Mouse (Mus musculus): ENCODE data around the gene Pm20d1. TPM values are rescaled to one million over a fixed set of nuclear protein-coding genes. Genes with fewer than 3 reads are reported as not detected.
A peak's percentile ranks its signal among the peaks of the same experiment; 100 is the strongest.

The Pm20d1 gene
- polyA plus RNA-seq, 1 experiment from 2014 or later = 3.8 TPM

DNA sequence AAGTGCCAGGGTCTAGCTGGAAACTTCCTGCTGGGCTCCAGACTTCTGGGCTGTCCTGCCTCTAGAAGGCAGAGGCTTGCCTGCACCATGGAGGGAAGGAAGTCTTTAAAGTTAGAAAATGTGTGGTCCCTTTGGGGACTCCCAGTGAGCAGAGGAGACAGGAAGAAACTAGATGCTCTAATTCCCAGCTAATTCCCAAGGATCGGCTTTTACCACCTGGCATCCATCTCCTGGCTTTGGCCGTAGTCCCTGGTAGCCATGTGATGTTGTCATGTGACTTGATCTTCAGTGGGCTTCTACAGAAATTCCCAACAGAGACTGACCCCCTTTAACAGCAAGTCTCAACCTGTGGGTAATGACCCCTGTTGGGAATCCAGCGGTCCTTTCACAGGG lies 36.8 kb upstream of the Pm20d1 start:
- 87% methylated on average over 3 of the region's 3 CpGs for WGBS
- Histone ChIP-seq H3K9ac (no peak overlapping the region), H3K27me3 (replicated peaks) (no peaks in the 10 kb centered on the region), H3K36me3 (no peaks in the 10 kb centered on the region), H3K27ac (no peak overlapping the region), H3K4me2 (replicated peaks) (no peak overlapping the region), H3K4me1 (replicated peaks) (no peaks in the 10 kb centered on the region), H3K9me3 (no peaks in the 10 kb centered on the region), H3K4me3 (replicated peaks) (no peak overlapping the region)
- no peak for ATAC-seq

DNA sequence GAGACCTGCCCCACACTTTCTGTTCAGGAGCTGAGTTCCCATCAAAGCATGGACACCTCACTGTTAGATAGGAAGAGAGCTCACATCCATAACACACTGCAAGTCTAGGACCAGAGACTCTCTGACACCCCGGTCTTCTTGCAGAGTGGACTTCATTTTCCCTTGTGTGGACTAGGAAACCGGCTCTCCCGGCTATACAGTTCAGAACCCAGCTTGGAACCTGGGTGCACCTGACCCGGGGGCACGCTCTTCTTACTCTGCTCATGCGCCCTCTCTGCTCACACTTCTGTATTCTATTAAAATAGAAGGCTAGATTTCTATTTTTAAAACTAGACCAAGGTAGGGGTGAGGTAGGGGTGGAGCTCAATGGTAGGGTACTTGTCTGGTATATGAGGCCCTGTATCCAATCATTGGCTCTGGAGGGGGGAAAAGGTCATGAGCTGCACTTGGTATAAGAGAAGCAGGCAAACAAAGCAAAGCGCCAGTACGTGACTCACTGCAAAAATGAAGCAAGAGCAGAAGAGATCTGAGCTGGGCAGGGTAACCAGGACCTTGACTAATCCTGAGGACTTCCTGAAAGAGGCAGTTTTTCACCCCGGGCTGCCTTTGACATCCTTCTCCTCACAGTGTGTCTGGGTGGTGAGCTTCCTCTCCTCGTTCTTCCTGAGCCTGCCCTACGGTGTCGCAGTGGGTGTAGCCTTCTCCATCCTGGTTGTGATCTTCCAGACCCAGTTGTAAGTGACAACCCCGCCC lies 35.9 kb upstream of the Pm20d1 start:
- WGBS = 78% methylated on average over 13 of the region's 13 CpGs
- Histone ChIP-seq H3K9me3 (no peaks in the 10 kb centered on the region), H3K4me1 (replicated peaks) (no peaks in the 10 kb centered on the region), H3K9ac (no peak overlapping the region), H3K4me3 (replicated peaks) (no peak overlapping the region), H3K27ac (no peak overlapping the region), H3K36me3 (no peaks in the 10 kb centered on the region), H3K4me2 (replicated peaks) (no peak overlapping the region), H3K27me3 (replicated peaks) (no peaks in the 10 kb centered on the region)
- no peak for ATAC-seq

DNA sequence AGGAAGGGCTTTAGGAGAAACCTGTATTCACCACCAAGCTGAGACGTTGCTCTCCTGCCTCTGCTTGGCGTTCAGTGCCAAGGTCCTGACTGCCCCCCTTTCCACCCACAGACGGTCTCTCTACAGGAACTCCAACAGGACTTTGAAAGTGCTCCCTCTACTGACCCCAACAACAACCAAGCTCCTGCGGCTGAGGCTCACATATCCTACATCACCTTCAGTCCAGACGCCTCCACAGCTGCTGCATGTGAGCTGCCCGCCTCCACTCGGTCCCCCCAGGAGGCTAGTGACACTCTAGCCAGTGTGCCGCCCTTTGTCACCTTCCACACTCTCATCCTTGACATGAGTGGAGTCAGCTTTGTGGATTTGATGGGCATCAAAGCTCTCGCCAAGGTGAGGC lies 33.5 kb upstream of the Pm20d1 start:
- no peak for ATAC-seq
- no peaks in the 10 kb centered on the region for H3K36me3 ChIP-seq
- H3K4me3 ChIP-seq (replicated peaks) = no peak overlapping the region
- 61% methylated on average over 9 of the region's 9 CpGs for WGBS
- H3K4me1 ChIP-seq (replicated peaks) = no peaks in the 10 kb centered on the region
- H3K27me3 ChIP-seq (replicated peaks) = no peaks in the 10 kb centered on the region
- H3K9me3 ChIP-seq = no peaks in the 10 kb centered on the region
- H3K4me2 ChIP-seq (replicated peaks) = no peak overlapping the region
- H3K9ac ChIP-seq = no peak overlapping the region
- no peak overlapping the region for H3K27ac ChIP-seq

DNA sequence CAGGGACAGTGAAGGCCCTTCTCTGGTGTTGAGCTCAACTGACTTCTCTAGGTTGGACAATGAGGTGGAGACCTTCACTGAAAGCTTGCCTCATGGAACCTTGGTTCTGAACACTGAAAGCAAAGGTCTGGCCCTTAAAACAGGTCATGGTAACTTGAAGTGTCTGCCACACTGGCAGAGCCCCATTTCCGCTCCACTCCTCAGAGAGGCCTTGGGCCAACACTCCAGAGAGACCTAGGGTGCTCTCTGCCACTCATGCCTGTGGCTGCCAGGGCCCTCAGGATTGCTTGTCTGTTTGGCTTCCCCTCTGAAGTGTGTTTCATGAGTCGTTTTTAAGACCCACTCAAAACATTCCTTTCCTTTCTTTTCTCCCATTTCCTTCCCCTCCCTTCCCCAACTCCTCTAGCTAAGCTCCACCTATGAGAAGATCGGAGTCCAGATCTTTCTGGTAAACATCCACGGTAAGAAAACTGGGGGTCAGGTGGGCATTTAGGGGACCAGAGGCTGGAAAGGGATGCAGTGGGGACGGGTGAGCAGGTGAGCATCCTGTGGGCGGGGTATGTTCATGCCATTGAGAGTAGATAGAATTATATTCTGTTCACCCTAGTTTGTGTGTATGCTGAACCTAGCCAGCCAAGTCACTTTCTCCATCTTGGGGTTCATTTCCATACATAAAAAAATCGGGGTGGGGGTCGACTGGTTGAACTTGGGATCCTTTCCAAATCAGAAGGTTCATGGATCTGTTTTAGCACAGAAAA lies 32.4 kb upstream of the Pm20d1 start:
- Histone ChIP-seq H3K9me3 (no peaks in the 10 kb centered on the region), H3K9ac (no peak overlapping the region), H3K4me3 (replicated peaks) (no peak overlapping the region), H3K4me2 (replicated peaks) (no peak overlapping the region), H3K36me3 (no peaks in the 10 kb centered on the region), H3K27me3 (replicated peaks) (no peaks in the 10 kb centered on the region), H3K27ac (no peak overlapping the region), H3K4me1 (replicated peaks) (no peaks in the 10 kb centered on the region)
- 61% methylated on average over 8 of the region's 8 CpGs for WGBS
- no peak for ATAC-seq

DNA sequence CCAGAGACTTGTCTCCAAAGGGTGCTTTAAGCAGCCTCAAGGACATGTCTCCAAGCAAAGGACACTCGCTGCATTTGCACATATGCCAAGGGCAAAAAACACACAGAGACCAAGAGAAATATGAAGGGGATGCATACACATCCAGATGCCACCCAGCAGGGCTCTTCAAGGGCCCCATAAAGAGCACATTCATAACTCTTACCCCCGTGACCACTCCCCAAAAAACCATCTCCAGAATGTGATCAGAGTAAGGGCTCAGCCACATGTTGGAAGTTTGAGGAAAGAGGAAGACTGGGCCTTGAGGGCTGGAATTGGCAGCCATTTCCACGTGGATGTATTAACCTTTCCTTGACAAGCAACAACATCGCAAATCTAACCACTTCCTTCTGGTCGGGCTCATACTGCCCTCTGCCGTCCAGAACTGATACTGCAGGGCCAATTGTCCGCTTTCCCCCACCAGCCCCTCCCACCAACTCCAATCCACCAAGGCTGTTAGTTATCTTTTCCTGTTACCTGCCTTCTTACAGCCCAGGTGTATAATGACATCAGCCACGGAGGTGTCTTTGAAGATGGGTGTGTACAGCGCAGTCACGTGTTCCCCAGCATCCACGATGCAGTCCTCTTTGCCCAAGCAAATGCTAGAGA lies 31.7 kb upstream of the Pm20d1 start:
- Histone ChIP-seq H3K4me3 (replicated peaks) (no peak overlapping the region), H3K9ac (no peak overlapping the region), H3K9me3 (no peaks in the 10 kb centered on the region), H3K27ac (no peak overlapping the region), H3K27me3 (replicated peaks) (no peaks in the 10 kb centered on the region), H3K36me3 (no peaks in the 10 kb centered on the region), H3K4me2 (replicated peaks) (no peak overlapping the region), H3K4me1 (replicated peaks) (no peaks in the 10 kb centered on the region)
- ATAC-seq = 0 out of 2 replicates have a peak, but pooled peaks have one; percentile 58
- 17% methylated on average over 11 of the region's 11 CpGs for WGBS

DNA sequence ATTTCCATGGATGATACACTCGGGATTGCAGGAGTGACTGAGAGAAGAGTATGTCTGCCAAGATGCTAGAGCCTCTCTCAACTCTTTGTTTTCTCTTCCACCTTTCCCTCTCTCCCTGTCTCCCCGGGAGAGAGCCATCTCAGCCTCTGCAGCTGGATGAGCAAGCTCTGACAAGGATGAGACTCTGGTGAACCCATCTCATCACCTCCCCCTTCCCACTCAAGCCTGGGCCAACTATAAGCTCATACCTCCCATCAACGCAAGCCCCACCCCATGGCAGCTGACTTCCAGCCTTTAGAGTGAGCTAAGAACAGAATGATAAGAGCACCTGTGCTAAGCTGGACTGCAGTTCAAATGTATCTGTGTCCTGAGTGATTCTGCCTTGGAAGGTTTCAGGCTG lies 27.9 kb upstream of the Pm20d1 start:
- H3K27me3 ChIP-seq (replicated peaks) = no peaks in the 10 kb centered on the region
- H3K4me2 ChIP-seq (replicated peaks) = no peak overlapping the region
- H3K9ac ChIP-seq = no peak overlapping the region
- no peak for ATAC-seq
- no peaks in the 10 kb centered on the region for H3K9me3 ChIP-seq
- no peaks in the 10 kb centered on the region for H3K4me1 ChIP-seq (replicated peaks)
- no peak overlapping the region for H3K27ac ChIP-seq
- H3K36me3 ChIP-seq = no peaks in the 10 kb centered on the region
- 61% methylated on average over 3 of the region's 3 CpGs for WGBS
- no peak overlapping the region for H3K4me3 ChIP-seq (replicated peaks)

DNA sequence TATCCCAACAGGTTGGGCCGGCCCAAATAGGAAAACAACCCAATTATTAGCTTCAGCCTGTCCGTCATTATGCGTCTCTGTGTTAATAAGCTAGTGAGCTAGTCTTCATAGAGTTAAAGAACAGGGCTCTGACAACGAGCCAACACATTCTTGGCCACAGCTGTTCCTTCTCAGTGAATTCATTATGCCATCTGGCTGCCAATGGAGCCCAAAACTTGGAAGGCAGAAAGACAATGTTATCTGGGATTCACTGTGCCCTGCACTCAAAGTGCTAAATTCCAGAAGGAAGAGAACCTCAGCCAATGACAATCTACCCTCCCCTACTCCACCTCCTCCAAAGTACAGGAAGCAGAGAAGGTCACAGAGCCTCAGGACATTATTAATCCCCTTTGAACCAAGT lies 26.5 kb upstream of the Pm20d1 start:
- 63% methylated on average over 4 of the region's 4 CpGs for WGBS
- Histone ChIP-seq H3K4me1 (replicated peaks) (no peaks in the 10 kb centered on the region), H3K9ac (no peak overlapping the region), H3K4me2 (replicated peaks) (no peak overlapping the region), H3K4me3 (replicated peaks) (no peak overlapping the region), H3K9me3 (no peaks in the 10 kb centered on the region), H3K27ac (no peak overlapping the region), H3K36me3 (no peaks in the 10 kb centered on the region), H3K27me3 (replicated peaks) (no peaks in the 10 kb centered on the region)
- ATAC-seq = no peak

DNA sequence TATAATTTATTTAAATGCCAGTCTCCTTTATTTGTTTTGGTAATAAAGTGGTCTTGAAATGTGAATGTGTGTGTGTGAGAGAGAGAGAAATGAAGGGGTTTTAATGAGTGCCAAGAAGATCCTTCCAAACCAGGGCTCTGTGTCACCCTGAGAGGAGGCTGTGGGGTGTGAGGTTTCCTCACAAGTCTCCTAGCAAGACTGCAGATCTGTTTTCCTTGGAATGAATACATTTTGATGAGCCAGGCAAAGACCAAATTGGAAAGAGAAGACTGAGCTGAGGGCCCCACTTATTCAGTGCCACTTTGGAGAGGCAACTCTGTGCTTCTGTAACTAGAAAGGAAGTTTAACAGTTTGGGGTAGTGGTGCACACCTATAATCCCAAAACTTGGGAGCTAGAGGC lies 25.7 kb upstream of the Pm20d1 start:
- Histone ChIP-seq H3K27ac (no peak overlapping the region), H3K27me3 (replicated peaks) (no peaks in the 10 kb centered on the region), H3K9ac (no peak overlapping the region), H3K36me3 (no peaks in the 10 kb centered on the region), H3K9me3 (no peaks in the 10 kb centered on the region), H3K4me3 (replicated peaks) (no peak overlapping the region), H3K4me2 (replicated peaks) (no peak overlapping the region), H3K4me1 (replicated peaks) (no peaks in the 10 kb centered on the region)
- no peak for ATAC-seq

DNA sequence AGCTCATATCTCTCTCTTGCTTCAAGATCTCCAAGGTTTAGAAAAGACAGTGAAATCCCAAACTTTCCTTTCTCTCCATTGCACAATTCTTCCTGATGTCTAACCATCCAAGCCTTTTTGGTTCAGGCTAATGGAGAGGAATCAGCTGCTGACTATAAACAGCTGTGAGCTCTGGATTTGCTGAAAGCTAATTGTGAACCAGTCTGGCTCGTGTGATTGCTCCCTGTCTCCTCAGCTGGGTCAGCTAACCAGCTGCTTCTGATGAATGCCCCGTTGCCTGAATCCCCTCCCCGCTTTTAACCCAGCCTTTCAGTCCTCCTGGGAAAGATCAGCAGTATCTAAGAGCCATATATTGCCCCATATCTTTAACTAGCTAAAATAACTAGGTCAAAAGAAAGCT lies 2.6 kb upstream of the Pm20d1 start:
- Histone ChIP-seq H3K27ac (no peak overlapping the region), H3K4me1 (replicated peaks) (0 out of 2 replicates have a peak, but pooled peaks cover 3% of the 10 kb centered on the region), H3K4me2 (replicated peaks) (no peak overlapping the region), H3K36me3 (no peaks in the 10 kb centered on the region), H3K27me3 (replicated peaks) (no peaks in the 10 kb centered on the region), H3K4me3 (replicated peaks) (no peak overlapping the region), H3K9ac (no peak overlapping the region), H3K9me3 (no peaks in the 10 kb centered on the region)
- ATAC-seq = no peak
- 36% methylated on average over 3 of the region's 3 CpGs for WGBS

DNA sequence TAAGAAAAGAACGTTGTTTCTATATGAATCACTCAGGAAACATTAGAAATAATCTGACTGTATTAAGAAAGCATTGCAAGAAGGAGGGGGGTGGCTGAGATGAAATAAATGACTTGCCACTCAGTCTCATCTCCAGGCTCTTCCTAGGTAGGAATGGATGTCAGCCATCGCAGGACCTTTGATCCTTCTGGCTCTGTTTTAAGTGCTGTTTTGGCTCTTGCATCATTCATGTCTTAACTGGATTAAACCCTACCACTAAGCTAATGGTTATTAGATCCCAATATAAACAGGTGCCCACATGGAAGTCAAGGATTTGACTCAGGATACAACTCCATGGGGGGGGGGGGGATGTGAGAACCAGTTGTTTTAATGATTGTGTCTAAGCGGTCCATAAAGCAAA lies 2.0 kb upstream of the Pm20d1 start:
- H3K27me3 ChIP-seq (replicated peaks) = no peaks in the 10 kb centered on the region
- 0 out of 2 replicates have a peak, but pooled peaks cover 3% of the 10 kb centered on the region for H3K4me1 ChIP-seq (replicated peaks)
- 71% methylated on average over 3 of the region's 3 CpGs for WGBS
- H3K9me3 ChIP-seq = no peaks in the 10 kb centered on the region
- H3K27ac ChIP-seq = no peak overlapping the region
- no peak for ATAC-seq
- H3K4me3 ChIP-seq (replicated peaks) = no peak overlapping the region
- no peak overlapping the region for H3K4me2 ChIP-seq (replicated peaks)
- no peaks in the 10 kb centered on the region for H3K36me3 ChIP-seq
- no peak overlapping the region for H3K9ac ChIP-seq

DNA sequence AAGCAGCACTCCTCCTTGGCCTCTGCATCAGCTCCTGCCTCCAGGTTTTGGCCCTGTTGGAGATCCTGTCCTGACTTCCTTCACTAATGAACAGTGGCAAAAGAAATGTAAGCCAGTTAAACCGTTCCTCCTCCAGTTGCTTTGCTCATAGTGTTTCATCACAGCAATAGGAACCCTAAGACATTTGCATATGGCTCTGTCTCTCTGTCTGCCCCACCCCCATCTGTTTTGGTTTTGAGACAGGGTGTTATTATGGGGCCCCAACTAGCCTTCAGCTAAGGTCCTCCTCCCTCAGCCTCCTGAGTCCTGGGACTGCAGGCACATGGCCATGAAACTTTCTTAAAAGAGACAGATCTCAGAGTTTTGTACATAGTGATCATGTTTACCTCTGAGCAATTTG lies 2.8 kb downstream of the Pm20d1 start:
- Histone ChIP-seq H3K4me3 (replicated peaks) (no peak overlapping the region), H3K4me1 (replicated peaks) (0 out of 2 replicates have a peak, but pooled peaks cover 3% of the 10 kb centered on the region), H3K9ac (no peak overlapping the region), H3K27ac (no peak overlapping the region), H3K4me2 (replicated peaks) (no peak overlapping the region), H3K9me3 (no peaks in the 10 kb centered on the region), H3K27me3 (replicated peaks) (no peaks in the 10 kb centered on the region), H3K36me3 (no peaks in the 10 kb centered on the region)
- ATAC-seq = no peak
- WGBS = 58% methylated on average over 1 of the region's 1 CpGs

DNA sequence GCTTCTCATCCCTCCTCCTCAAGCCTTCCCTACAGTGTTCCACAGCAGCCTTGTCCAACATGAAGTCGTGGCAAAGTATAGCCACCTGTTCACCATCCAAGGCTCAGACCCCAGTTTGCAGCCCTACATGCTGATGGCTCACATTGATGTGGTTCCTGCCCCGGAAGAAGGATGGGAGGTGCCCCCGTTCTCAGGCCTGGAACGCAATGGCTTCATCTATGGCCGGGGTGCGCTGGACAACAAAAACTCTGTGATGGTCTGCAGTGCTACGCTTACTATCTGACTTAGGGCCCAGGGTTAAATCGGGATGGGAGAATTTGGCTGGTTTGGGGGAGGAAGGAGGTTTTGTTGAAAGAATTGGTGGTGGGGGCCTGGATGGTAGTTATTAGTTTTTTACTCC lies 3.9 kb downstream of the Pm20d1 start:
- ATAC-seq = no peak
- Histone ChIP-seq H3K4me3 (replicated peaks) (no peak overlapping the region), H3K9ac (no peak overlapping the region), H3K9me3 (no peaks in the 10 kb centered on the region), H3K27ac (no peak overlapping the region), H3K4me1 (replicated peaks) (0 out of 2 replicates have a peak, but pooled peaks cover 3% of the 10 kb centered on the region), H3K36me3 (no peaks in the 10 kb centered on the region), H3K27me3 (replicated peaks) (no peaks in the 10 kb centered on the region), H3K4me2 (replicated peaks) (no peak overlapping the region)
- WGBS = 94% methylated on average over 8 of the region's 8 CpGs
